Mouse (Mus musculus) limb, embryonic 13.5 days (tissue): ENCODE measurements around the gene Ripor2. TPM values are rescaled to one million over a fixed set of nuclear protein-coding genes. Genes with fewer than 3 reads are reported as not detected.
"Not testable (repeated sequence)": the region's sequence is repeated elsewhere in the genome, so short reads cannot be mapped to it uniquely, and the experiment has no call there.

Experiments
- ATAC-seq: fragments of 200-750 bp; cut with Nextera tagmentation; 2 replicates; pipeline ENCODE4 v1.8.0; 2017; ENCODE audit warnings: low read depth, moderate number of reproducible peaks, moderate TSS enrichment; ENCODE audit not compliant: low FRiP score
- H3K27ac ChIP-seq: fragments of 300-500 bp; sonication (generic); 2 replicates; pipeline ENCODE4 v1.5.1; 2015; ENCODE audit warnings: inconsistent platforms, mild to moderate bottlenecking, moderate library complexity
- H3K27me3 ChIP-seq: fragments of 300-500 bp; sonication (generic); 2 replicates; pipeline ENCODE4 v1.6.1; 2015; ENCODE audit warnings: mild to moderate bottlenecking, inconsistent platforms
- H3K36me3 ChIP-seq: fragments of 300-500 bp; sonication (generic); 2 replicates; pipeline ENCODE4 v1.6.1; 2015; ENCODE audit warnings: inconsistent platforms, mild to moderate bottlenecking, moderate library complexity
- H3K4me1 ChIP-seq: fragments of 300-500 bp; sonication (generic); 2 replicates; pipeline ENCODE4 v1.6.1; 2015; ENCODE audit warnings: inconsistent platforms
- H3K4me2 ChIP-seq: fragments of 300-500 bp; sonication (generic); replicated peaks from 2 replicates; pipeline ENCODE4 v1.6.1; 2015; ENCODE audit warnings: inconsistent platforms, mild to moderate bottlenecking, moderate library complexity
- H3K4me3 ChIP-seq: fragments of 300-500 bp; sonication (generic); 2 replicates; pipeline ENCODE4 v1.5.1; 2015; ENCODE audit warnings: moderate library complexity, mild to moderate bottlenecking, inconsistent platforms
- H3K9ac ChIP-seq: fragments of 300-500 bp; sonication (generic); 2 replicates; pipeline ENCODE4 v1.6.1; 2015; ENCODE audit warnings: mild to moderate bottlenecking, inconsistent platforms
- H3K9me3 ChIP-seq: fragments of 300-500 bp; sonication (generic); 2 replicates; pipeline ENCODE4 v1.6.1; 2016; ENCODE audit warnings: inconsistent platforms
- WGBS: fragments of 180-500 bp; shearing (Covaris S2); methylation state at CpG from one replicate; pipeline ENCODE4 v1.1.7; 2015; 5-methylcytosine and 5-hydroxymethylcytosine counted together
- polyA plus RNA-seq: library from polyadenylated mRNA; unstranded; fragments of >200 nt; fragmentation: Nextera tagmentation; extraction: Ambion mirVana; gene quantifications from 2 replicates; pipeline ENCODE4 v1.2.1, GENCODE M21; 2015

Gene Ripor2
- polyA plus RNA-seq, 1 experiment from 2014 or later, result 4.2 TPM

DNA sequence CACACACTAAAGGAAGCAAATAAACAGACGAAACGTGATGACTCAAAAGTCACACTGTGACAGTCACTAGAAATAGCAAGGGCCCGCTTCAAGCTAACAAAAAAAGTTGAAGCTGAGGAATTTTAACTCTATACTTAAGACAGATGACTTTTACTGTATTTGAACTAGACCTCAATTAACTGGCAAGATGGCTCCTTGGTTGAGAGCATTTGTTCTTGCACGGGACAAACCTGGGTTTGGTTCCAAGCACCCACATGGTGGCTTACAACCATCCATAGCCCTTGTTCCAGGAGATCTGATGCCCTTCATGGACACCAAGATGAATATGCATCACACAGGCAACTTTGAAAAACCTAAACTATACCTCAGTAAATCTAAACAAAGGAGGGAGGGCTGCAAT lies 180.3 kb downstream of the Ripor2 start:
- Histone ChIP-seq H3K4me2 (peak overlapping the region; percentile 74), H3K27me3 (no peaks in the 10 kb centered on the region), H3K27ac (no peak overlapping the region), H3K36me3 (peaks cover 12% of the 10 kb centered on the region), H3K9me3 (no peaks in the 10 kb centered on the region), H3K9ac (peak overlapping the region; percentile 87; the same call in 1 of the 2 replicates), H3K4me1 (peaks cover 13% of the 10 kb centered on the region), H3K4me3 (peak overlapping the region; percentile 91)
- ATAC-seq, result no peak
- 31% methylated on average over 4 of the region's 4 CpGs for WGBS

GRCm38 (mm10) chr13:24767809-24768208 lies 185.8 kb downstream of the Ripor2 start:
- H3K27ac ChIP-seq, H3K36me3 ChIP-seq, ATAC-seq, H3K27me3 ChIP-seq, H3K4me3 ChIP-seq, H3K4me1 ChIP-seq, H3K4me2 ChIP-seq, H3K9ac ChIP-seq, H3K9me3 ChIP-seq: not testable (repeated sequence)
- 71% methylated on average over 4 of the region's 4 CpGs for WGBS

GRCm38 (mm10) chr13:24771482-24771881 lies 189.5 kb downstream of the Ripor2 start:
- H3K4me3 ChIP-seq, H3K4me1 ChIP-seq, H3K36me3 ChIP-seq, H3K4me2 ChIP-seq, H3K27ac ChIP-seq, H3K27me3 ChIP-seq, H3K9me3 ChIP-seq, ATAC-seq, H3K9ac ChIP-seq: not testable (repeated sequence)
- WGBS, result 88% methylated on average over 10 of the region's 10 CpGs

DNA sequence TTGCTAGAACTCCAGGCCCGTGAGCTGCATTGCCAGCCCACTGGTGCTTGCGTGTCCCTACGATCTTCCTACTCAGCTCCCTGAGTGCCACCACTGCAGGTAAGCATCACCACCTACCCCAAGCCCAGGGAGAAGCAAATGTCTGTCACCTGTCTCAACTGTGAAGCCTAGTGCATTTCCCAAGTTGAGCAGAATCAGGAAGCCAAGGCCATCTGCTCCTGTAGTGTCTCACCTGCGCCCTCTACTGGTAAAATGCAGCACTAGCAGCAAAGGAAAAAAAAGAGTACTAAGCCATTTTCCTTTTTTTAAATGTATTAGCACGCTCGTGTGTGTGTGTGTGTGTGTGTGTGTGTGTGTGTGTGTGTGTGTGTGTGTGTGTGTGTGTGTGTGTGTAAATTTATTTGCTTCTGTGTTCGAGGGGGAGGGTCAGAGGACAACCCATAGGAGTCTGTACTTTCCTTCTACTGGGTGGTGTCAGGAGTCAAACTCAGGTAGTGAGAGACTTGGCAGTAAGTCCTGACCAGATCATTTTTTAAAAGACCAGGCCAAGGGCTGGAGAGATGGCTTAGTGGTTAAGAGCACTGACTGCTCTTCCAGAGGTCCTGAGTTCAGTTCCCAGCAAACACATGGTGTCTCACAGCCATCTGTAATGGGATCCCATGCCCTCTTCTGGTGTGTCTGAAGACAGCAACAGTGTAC lies 194.3 kb downstream of the Ripor2 start:
- Histone ChIP-seq H3K27ac (no peak overlapping the region), H3K9ac (no peak overlapping the region), H3K4me2 (no peak overlapping the region), H3K36me3 (no peaks in the 10 kb centered on the region), H3K9me3 (no peaks in the 10 kb centered on the region), H3K4me3 (no peak overlapping the region), H3K27me3 (no peaks in the 10 kb centered on the region), H3K4me1 (no peaks in the 10 kb centered on the region)
- no peak for ATAC-seq
- 54% methylated on average over 7 of the region's 7 CpGs for WGBS

DNA sequence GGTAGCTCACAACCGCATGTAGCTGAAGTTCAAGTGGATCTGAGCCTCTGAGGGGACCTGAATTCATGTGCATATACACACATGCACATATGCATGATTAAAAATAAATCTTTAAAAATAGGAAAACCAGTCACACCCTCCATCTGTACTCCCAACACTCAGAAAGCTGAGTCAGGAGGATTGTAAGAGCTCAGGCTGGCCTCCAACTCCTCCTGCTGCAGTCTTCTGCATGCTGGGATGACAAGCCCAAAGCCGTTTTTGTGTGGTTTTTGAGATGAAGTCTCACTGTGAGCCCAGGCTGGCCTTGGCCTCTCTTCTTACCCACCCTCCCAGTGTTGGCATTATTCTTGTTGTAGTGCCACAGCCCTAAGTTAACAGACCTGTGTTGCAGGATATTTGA lies 196.0 kb downstream of the Ripor2 start:
- H3K9ac ChIP-seq, result no peak overlapping the region
- no peak overlapping the region for H3K4me2 ChIP-seq
- no peaks in the 10 kb centered on the region for H3K9me3 ChIP-seq
- no peak overlapping the region for H3K27ac ChIP-seq
- ATAC-seq, result no peak
- no peaks in the 10 kb centered on the region for H3K36me3 ChIP-seq
- 66% methylated on average over 2 of the region's 2 CpGs for WGBS
- H3K4me1 ChIP-seq, result peaks cover 9% of the 10 kb centered on the region
- H3K4me3 ChIP-seq, result no peak overlapping the region
- H3K27me3 ChIP-seq, result no peaks in the 10 kb centered on the region

DNA sequence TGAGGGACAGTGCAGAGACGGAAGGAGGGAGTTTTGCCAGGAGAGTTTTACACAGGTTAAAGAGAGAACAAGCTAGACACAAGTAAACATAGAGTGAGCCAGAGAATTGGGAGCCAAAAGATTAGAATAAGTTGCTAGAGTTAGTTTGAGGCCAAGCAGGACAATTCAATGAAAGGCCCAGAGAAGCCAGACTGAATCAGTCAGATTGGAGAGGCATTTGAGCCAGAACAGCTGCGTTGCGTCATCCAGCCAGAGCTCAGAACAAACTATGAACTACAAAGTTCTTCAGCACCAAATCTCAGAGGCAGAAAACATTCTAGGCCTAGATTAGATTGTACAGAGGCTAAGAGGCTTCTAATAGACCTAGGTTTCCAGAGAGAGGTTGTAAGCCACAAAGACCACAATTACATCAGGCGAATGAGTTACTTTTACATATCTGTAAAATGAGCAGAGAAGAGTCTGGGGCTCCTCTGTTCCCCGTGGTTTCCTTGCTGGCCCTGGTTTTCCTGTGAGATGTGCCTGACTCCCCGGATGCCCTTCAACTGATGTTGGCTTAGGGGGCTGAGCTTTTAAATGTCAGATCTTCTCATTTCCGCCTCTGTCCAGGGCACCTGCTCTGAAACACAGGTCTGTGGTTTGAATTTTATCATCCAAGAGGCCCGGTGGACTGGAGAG lies 196.9 kb downstream of the Ripor2 start:
- WGBS, result 73% methylated on average over 8 of the region's 8 CpGs
- no peaks in the 10 kb centered on the region for H3K27me3 ChIP-seq
- peaks cover 9% of the 10 kb centered on the region for H3K4me1 ChIP-seq
- no peaks in the 10 kb centered on the region for H3K9me3 ChIP-seq
- no peaks in the 10 kb centered on the region for H3K36me3 ChIP-seq
- ATAC-seq, result no peak
- H3K9ac ChIP-seq, result no peak overlapping the region
- H3K4me2 ChIP-seq, result no peak overlapping the region
- H3K4me3 ChIP-seq, result no peak overlapping the region
- no peak overlapping the region for H3K27ac ChIP-seq

GRCm38 (mm10) chr13:24781916-24782315 lies 199.9 kb downstream of the Ripor2 start:
- peaks cover 9% of the 10 kb centered on the region for H3K4me1 ChIP-seq
- 55% methylated on average over 5 of the region's 5 CpGs for WGBS

More at GRCm38 (mm10) chr13:24781916-24782315, 199.9 kb downstream of the Ripor2 start:
- no peak overlapping the region for H3K4me2 ChIP-seq
- no peak overlapping the region for H3K4me3 ChIP-seq
- no peak overlapping the region for H3K27ac ChIP-seq
- no peaks in the 10 kb centered on the region for H3K9me3 ChIP-seq
- no peak for ATAC-seq
- H3K27me3 ChIP-seq, result no peaks in the 10 kb centered on the region
- no peak overlapping the region for H3K9ac ChIP-seq
- no peaks in the 10 kb centered on the region for H3K36me3 ChIP-seq

Other genes starting within 250 kb of the Ripor2 start
- not detected in 2 replicates for gene Armh2, start 159.0 kb downstream of the Ripor2 start, polyA plus RNA-seq
- gene Gmnn, start 179.7 kb downstream of the Ripor2 start, polyA plus RNA-seq, result 97.9 and 101 TPM in 2 replicates
- gene BC005537, start 219.5 kb downstream of the Ripor2 start, polyA plus RNA-seq, result 16.0 and 16.9 TPM in 2 replicates
- gene Acot13, start 249.4 kb downstream of the Ripor2 start, polyA plus RNA-seq, result 64.2 and 66.8 TPM in 2 replicates
- gene Tdp2, start 249.5 kb downstream of the Ripor2 start, polyA plus RNA-seq, result 53.8 and 55.2 TPM in 2 replicates